Mouse (Mus musculus) frontal cortex, postnatal 36 days (tissue): ENCODE measurements around the gene Krt10.

Experiments
- DNase-seq, 2 experiments: peaks; one replicate each; pipeline ENCODE4 v3.0.0; 2022; ENCODE audit warnings: low spot score in 2 of 2

Krt10 gene

GRCm38 (mm10) chr11:99374803-99375202, 14.4 kb downstream of the Krt10 start, which contains the start of gene Krt28:
Krt28 (minus strand) TSS chr11:99374903.
- no peak for DNase-seq

- DNase-seq, result peak; percentile 63 to 81
These were observed 19.2 kb downstream of the Krt10 start for GRCm38 (mm10) chr11:99369853-99370451.

- DNase-seq, result no peak
These were observed 19.9 kb downstream of the Krt10 start for GRCm38 (mm10) chr11:99369229-99369628.

GRCm38 (mm10) chr11:99366791-99367190, 22.4 kb downstream of the Krt10 start:
- no peak for DNase-seq

GRCm38 (mm10) chr11:99364412-99364811, 24.8 kb downstream of the Krt10 start:
- peak; percentile 27 to 61 for DNase-seq

GRCm38 (mm10) chr11:99361423-99361822, 27.7 kb downstream of the Krt10 start:
- DNase-seq, result no peak

- DNase-seq, result no peak
These were observed 38.2 kb downstream of the Krt10 start, which contains the start of gene Krt27 for GRCm38 (mm10) chr11:99351004-99351403. Krt27 (minus strand) TSS chr11:99351104.

- DNase-seq, result no peak
These were observed 49.8 kb downstream of the Krt10 start for GRCm38 (mm10) chr11:99339299-99339847.

GRCm38 (mm10) chr11:99337866-99338265, 51.3 kb downstream of the Krt10 start, which contains the start of gene Krt26:
Krt26 (minus strand) TSS chr11:99337966.
- no peak for DNase-seq
